Mouse (Mus musculus) C2C12 (cell line): ENCODE results near the gene Alkbh7. TPM values are rescaled to one million over a fixed set of nuclear protein-coding genes. Genes with fewer than 3 reads are reported as not detected.
A peak's percentile ranks its signal among the peaks of the same experiment; 100 is the strongest.

Source experiments
- H3K27me3 ChIP-seq: one replicate; pipeline ENCODE4 v1.6.1; 2011; ENCODE audit not compliant: control insufficient read depth, insufficient read depth, insufficient read length
- H3K36me3 ChIP-seq: one replicate; pipeline ENCODE4 v1.6.1; 2011; ENCODE audit not compliant: control insufficient read depth, insufficient read depth
- H3K4me3 ChIP-seq: one replicate; pipeline ENCODE4 v1.5.1; 2011; ENCODE audit warnings: mild to moderate bottlenecking, control low read depth; ENCODE audit not compliant: poor library complexity, insufficient read depth, severe bottlenecking
- H3K79me2 ChIP-seq: one replicate; pipeline ENCODE4 v1.6.1; 2011; ENCODE audit not compliant: control insufficient read depth, insufficient read depth
- H3K79me3 ChIP-seq: one replicate; pipeline ENCODE4 v1.6.1; 2011; ENCODE audit warnings: low read depth, control low read depth
- H3ac ChIP-seq: one replicate; pipeline ENCODE3; 2011; ENCODE audit warnings: low read depth; ENCODE audit not compliant: control insufficient read depth, insufficient read length
- CEBPB ChIP-seq: IDR thresholded peaks from one replicate; pipeline ENCODE4 v1.6.1; 2011; ENCODE audit warnings: low read depth, mild to moderate bottlenecking, control low read depth, moderate library complexity
- CTCF ChIP-seq: IDR thresholded peaks from one replicate; pipeline ENCODE4 v1.5.1; 2011; ENCODE audit not compliant: control insufficient read depth, insufficient read depth, insufficient read length
- FOSL1 ChIP-seq: IDR thresholded peaks from one replicate; pipeline ENCODE4 v1.8.0; 2011; ENCODE audit warnings: mild to moderate bottlenecking, low read length; ENCODE audit not compliant: poor library complexity, insufficient read depth, severe bottlenecking
- MAX ChIP-seq: IDR thresholded peaks from one replicate; pipeline ENCODE4 v1.6.1; 2011; ENCODE audit warnings: mild to moderate bottlenecking, control low read depth
- MYOD1 ChIP-seq: IDR thresholded peaks from one replicate; pipeline ENCODE4 v1.6.1; 2011; ENCODE audit warnings: low read depth; ENCODE audit not compliant: control insufficient read depth, insufficient read length
- MYOG ChIP-seq: IDR thresholded peaks from one replicate; pipeline ENCODE4 v1.6.1; 2011; ENCODE audit not compliant: control insufficient read depth, insufficient read length; ENCODE audit errors: extremely low read depth
- USF1 ChIP-seq: IDR thresholded peaks from one replicate; pipeline ENCODE4 v1.6.1; 2011; ENCODE audit warnings: low read depth, mild to moderate bottlenecking, control low read depth, moderate library complexity
- polyA plus RNA-seq: library from polyadenylated mRNA; unstranded; fragments of >200 nt; fragmentation: generic; extraction: Trizol; gene quantifications from one replicate; pipeline ENCODE4 v1.2.1, GENCODE M21; 2012; ENCODE audit warnings: missing spikeins

Alkbh7 gene
- polyA plus RNA-seq, 1 experiment, result 24.1 TPM

- TF ChIP-seq MYOD1 (no peak), CEBPB (peak; percentile 95), FOSL1 (no peak), USF1 (peak; percentile 100), MAX (peak; percentile 78), CTCF (no peak), MYOG (no peak)
- peaks cover 25% of the 10 kb centered on the region for H3K79me2 ChIP-seq
- H3K79me3 ChIP-seq, result peaks cover 14% of the 10 kb centered on the region
- peak within 1 kb of the TSS; percentile 89 for H3K4me3 ChIP-seq
- peaks cover 29% of the 10 kb centered on the region for H3K36me3 ChIP-seq
- peak within 1 kb of the TSS; percentile 93 for H3ac ChIP-seq
- no peaks in the 10 kb centered on the region for H3K27me3 ChIP-seq
Observed at GRCm38 (mm10) chr17:57011236-57012141, 14.3 kb downstream of the Alkbh7 start, which contains the start of the genes Gtf2f1 and Gm17949. TSS of gene Gtf2f1 (minus strand) at chr17:57011288. TSS of gene Gm17949 (plus strand) at chr17:57011469.

DNA sequence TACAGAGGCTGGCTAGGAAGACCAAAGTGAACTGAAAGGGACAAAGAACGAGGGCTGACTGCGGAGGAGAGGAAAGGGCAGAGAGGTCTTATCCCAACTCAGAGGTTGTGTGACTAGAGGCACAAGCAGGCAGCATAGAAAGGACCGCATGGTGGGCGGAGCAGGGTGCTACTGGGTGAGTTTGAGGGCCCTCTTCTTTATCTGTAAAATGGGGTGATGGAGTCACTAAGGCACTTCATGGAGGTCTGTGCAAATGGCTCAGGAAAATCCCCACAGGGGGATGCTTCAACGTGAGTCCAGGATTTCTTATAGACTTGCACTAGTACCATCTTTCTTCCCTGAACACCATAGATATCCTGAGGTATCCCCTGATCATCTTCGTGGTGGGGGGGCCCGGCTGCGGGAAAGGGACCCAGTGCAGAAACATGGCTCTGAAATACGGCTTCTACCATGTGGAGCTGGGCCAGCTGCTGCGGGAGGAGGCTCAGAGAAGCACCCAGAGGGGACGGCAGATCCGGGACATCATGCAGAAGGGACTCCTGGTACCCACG is 15.2 kb downstream of the Alkbh7 start:
- Histone ChIP-seq H3K79me3 (peaks cover 14% of the 10 kb centered on the region), H3K36me3 (peaks cover 21% of the 10 kb centered on the region), H3K4me3 (no peak overlapping the region), H3ac (no peak overlapping the region), H3K27me3 (no peaks in the 10 kb centered on the region), H3K79me2 (peaks cover 25% of the 10 kb centered on the region)
- TF ChIP-seq CTCF, result no peak
- no peak for TF ChIP-seq MYOG
- no peak for TF ChIP-seq CEBPB
- no peak for TF ChIP-seq MYOD1
- no peak for TF ChIP-seq MAX
- TF ChIP-seq USF1, result no peak
- no peak for TF ChIP-seq FOSL1

- TF ChIP-seq CEBPB (no peak), MAX (no peak)
- Histone ChIP-seq H3K79me2 (no peaks in the 10 kb centered on the region), H3ac (no peak overlapping the region), H3K79me3 (no peaks in the 10 kb centered on the region), H3K4me3 (no peak overlapping the region), H3K27me3 (no peaks in the 10 kb centered on the region), H3K36me3 (peaks cover 46% of the 10 kb centered on the region)
Observed at GRCm38 (mm10) chr17:57019693-57020092, 22.6 kb downstream of the Alkbh7 start.

DNA sequence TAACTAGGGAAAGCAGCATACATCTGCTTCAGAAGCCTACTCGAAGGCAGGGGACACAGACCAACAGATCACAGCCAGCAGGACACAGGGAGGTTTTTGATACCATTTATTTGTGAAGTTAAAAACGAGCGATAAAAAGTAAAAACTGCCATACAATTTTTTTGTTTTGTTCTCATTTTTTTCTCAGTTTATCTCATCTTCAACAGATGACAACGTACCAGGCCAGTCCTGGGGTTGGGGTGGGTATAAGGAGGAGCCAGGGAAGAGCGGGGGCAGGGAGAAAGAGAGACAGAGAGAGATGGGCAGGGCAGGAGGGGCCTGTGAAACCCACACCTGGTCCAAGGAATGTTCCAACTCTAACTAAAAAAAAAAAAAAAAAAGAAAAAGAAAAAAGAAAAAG is 23.8 kb downstream of the Alkbh7 start:
- no peak overlapping the region for H3ac ChIP-seq
- peaks cover 58% of the 10 kb centered on the region for H3K36me3 ChIP-seq
- TF ChIP-seq MAX, result no peak
- no peak for TF ChIP-seq CTCF
- no peak for TF ChIP-seq FOSL1
- no peak for TF ChIP-seq USF1
- TF ChIP-seq CEBPB, result no peak
- no peak for TF ChIP-seq MYOD1
- no peak for TF ChIP-seq MYOG
- no peak overlapping the region for H3K4me3 ChIP-seq
- no peaks in the 10 kb centered on the region for H3K27me3 ChIP-seq
- H3K79me2 ChIP-seq, result peaks cover 8% of the 10 kb centered on the region
- H3K79me3 ChIP-seq, result no peaks in the 10 kb centered on the region

DNA sequence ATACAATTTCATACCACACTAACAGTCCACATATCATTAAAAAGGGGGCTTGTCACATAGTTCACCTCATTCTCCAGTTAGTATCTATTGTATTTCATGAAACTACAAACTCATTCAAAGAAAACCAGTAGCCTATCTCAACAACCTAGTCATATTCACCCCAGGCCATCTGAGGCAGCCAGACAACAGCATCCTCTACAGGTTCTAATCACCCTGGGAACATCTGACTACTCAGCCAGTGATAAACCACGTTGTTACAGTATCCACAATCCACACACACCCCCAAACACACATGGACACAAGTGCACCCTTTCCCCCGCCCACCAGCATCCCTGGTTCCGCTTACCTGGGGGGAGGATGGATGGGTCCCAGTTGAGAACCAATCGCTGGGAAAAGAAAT is 30.3 kb downstream of the Alkbh7 start:
- no peak overlapping the region for H3ac ChIP-seq
- H3K79me3 ChIP-seq, result peaks cover 39% of the 10 kb centered on the region
- TF ChIP-seq FOSL1, result no peak
- no peak for TF ChIP-seq USF1
- no peak for TF ChIP-seq MYOD1
- TF ChIP-seq MYOG, result no peak
- TF ChIP-seq CTCF, result no peak
- TF ChIP-seq MAX, result no peak
- TF ChIP-seq CEBPB, result no peak
- no peak overlapping the region for H3K4me3 ChIP-seq
- peaks cover 54% of the 10 kb centered on the region for H3K36me3 ChIP-seq
- no peaks in the 10 kb centered on the region for H3K27me3 ChIP-seq
- H3K79me2 ChIP-seq, result peaks cover 62% of the 10 kb centered on the region
